Mouse (Mus musculus) kidney, postnatal 10 days (tissue): Measurements from ENCODE around the gene Ier5l.

Source experiments
- DNase-seq: peaks from one replicate; pipeline ENCODE4 v3.0.0; 2021; ENCODE audit warnings: mixed read lengths

Ier5l gene

GRCm38 (mm10) chr2:30470143-30470946, 3.7 kb downstream of the Ier5l start:
- peak; percentile 86 for DNase-seq

- peak; percentile 90 for DNase-seq
Measured at GRCm38 (mm10) chr2:30469796-30470142, 4.2 kb downstream of the Ier5l start.

GRCm38 (mm10) chr2:30469009-30469408, 5.0 kb downstream of the Ier5l start:
- DNase-seq, result no peak

- no peak for DNase-seq
Measured at GRCm38 (mm10) chr2:30466787-30467186, 7.2 kb downstream of the Ier5l start.

GRCm38 (mm10) chr2:30464411-30464810, 9.6 kb downstream of the Ier5l start:
- no peak for DNase-seq

GRCm38 (mm10) chr2:30463904-30464330, 10.1 kb downstream of the Ier5l start:
- DNase-seq, result peak; percentile 80

GRCm38 (mm10) chr2:30463341-30463761, 10.7 kb downstream of the Ier5l start:
- DNase-seq, result peak; percentile 78

GRCm38 (mm10) chr2:30459241-30459640, 14.8 kb downstream of the Ier5l start:
- DNase-seq, result no peak

GRCm38 (mm10) chr2:30458349-30458748, 15.7 kb downstream of the Ier5l start:
- DNase-seq, result peak; percentile 49

- no peak for DNase-seq
Measured at GRCm38 (mm10) chr2:30456104-30456980, 17.7 kb downstream of the Ier5l start.

GRCm38 (mm10) chr2:30454587-30454986, 19.4 kb downstream of the Ier5l start:
- DNase-seq, result no peak

- no peak for DNase-seq
Measured at GRCm38 (mm10) chr2:30453570-30453969, 20.4 kb downstream of the Ier5l start.

- peak; percentile 45 for DNase-seq
Measured at GRCm38 (mm10) chr2:30451525-30451924, 22.5 kb downstream of the Ier5l start.

- peak; percentile 38 for DNase-seq
Measured at GRCm38 (mm10) chr2:30450530-30450929, 23.5 kb downstream of the Ier5l start.

GRCm38 (mm10) chr2:30448371-30448770, 25.6 kb downstream of the Ier5l start:
- DNase-seq, result peak; percentile 29

- DNase-seq, result peak; percentile 51
Measured at GRCm38 (mm10) chr2:30446891-30447826, 26.9 kb downstream of the Ier5l start.

- DNase-seq, result peak; percentile 84
Measured at GRCm38 (mm10) chr2:30445312-30445711, 28.7 kb downstream of the Ier5l start.

GRCm38 (mm10) chr2:30444450-30444849, 29.6 kb downstream of the Ier5l start:
- DNase-seq, result no peak

- peak; percentile 47 for DNase-seq
Measured at GRCm38 (mm10) chr2:30444006-30444405, 30.0 kb downstream of the Ier5l start.

- DNase-seq, result peak; percentile 30
Measured at GRCm38 (mm10) chr2:30443281-30443680, 30.7 kb downstream of the Ier5l start.

- DNase-seq, result peak; percentile 51
Measured at GRCm38 (mm10) chr2:30442498-30442890, 31.5 kb downstream of the Ier5l start.
